Mouse (Mus musculus): ENCODE data around the gene Aebp2.

Gene Aebp2

DNA sequence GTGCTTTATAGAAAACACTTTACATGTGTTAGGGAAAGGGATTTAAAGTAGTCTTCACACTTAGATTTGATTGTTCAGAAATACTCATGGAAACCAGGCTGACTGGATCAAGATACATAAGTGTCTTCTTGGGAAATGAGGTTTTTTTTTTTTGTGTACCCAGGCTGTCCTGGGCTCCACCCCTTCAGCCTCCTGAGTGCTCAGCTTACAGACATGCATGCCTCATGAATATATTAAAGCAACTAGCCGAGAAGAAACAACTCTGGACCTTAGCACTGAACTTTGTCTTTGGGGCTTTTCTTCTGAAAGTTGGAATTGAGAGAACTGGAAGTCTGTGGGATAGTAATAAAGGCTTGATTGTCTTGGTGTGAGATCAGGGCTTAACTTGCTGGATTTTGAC, 27.3 kb downstream of the Aebp2 start:
- DNase-seq (ENCODE audit: low read depth, low spot score): no peak

DNA sequence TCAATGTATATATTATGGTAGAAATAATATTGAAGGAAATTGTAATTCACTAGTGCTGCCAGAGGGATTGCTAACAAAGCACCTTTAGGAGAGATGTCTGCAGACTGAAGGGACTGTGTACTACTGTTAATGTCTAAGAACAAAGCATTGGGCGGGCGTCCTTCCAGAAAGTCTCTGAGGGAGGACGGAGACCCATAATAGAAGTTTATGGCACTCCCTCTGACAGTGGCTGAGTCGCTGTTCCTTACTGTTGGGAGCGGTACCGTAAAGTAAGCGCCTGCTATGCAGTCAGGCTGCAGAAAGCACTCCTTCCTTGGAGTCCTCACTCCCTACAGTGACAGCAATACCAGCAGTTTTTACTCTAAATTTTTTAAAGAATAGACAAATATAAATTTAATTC, 29.5 kb downstream of the Aebp2 start:
- no peak for DNase-seq (ENCODE audit: low read depth, low spot score)

DNA sequence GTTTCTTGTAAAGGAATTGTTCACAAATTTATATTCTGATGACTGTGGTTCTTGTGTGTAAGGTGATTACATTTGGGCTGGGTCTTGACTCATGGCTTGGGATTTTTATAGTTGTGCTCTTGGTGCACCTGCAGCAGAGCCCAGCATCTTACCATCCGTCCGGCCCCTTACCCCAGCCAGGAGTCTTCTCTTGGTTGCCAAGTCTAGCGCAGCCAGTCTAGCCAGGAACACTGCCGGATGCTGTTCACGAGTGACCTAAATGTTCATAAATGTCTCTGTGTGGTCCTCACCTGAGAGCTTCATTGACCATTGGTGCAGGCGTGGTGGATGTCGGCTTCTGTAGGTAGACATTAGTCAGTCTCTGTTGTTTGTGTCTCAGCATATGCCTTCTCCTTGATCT, 33.0 kb downstream of the Aebp2 start:
- no peak for DNase-seq (ENCODE audit: low read depth, low spot score)

DNA sequence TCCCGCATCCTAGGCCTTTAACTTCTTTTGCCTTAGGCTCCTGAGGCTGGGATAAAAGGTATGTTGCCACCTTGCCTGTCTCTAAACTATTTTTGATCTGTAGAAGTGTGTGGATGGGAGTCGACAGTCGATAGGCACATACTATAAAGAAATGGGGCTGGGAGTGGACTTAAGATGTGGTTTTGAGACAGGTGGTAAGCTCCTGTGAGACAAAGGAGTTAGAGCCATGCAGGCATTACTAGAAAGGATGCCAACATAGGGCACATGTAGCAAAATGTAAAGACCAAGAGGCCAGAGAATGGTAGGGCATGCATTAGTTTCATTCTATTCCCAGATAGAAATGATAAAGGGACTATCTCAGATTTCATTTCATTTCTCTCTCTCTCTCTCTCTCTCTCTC, 34.5 kb downstream of the Aebp2 start:
- peak; percentile 13 for DNase-seq (ENCODE audit: low read depth, low spot score)

DNA sequence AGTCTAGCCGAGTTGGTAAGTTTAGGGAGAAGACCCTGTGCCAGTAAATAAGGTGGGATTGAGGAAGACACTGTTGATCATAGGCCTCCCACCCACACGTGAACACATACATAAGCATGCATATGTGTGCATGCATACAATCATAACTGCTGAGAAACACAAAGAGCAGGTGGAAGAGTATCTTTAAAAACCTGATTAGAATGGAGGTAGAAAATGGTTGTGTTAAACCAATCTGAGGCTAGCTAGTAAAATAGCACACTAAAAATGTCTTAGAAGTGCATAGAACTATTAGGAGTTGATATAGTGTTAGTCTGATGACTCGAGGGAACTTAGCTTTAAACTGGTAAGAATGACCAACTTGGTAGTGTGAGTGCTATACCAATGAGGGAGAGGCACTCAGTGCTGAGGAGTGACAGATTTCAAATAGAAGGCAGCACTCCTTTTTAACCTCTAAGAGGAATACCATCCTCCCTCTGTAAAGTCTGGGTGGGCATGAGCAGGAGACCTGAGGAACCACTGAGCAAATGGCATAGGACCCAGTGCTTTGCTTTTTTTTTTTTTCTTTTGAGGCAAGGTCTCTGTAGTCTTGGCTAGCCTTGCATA, 35.6 kb downstream of the Aebp2 start:
- DNase-seq (ENCODE audit: low read depth, low spot score): no peak

DNA sequence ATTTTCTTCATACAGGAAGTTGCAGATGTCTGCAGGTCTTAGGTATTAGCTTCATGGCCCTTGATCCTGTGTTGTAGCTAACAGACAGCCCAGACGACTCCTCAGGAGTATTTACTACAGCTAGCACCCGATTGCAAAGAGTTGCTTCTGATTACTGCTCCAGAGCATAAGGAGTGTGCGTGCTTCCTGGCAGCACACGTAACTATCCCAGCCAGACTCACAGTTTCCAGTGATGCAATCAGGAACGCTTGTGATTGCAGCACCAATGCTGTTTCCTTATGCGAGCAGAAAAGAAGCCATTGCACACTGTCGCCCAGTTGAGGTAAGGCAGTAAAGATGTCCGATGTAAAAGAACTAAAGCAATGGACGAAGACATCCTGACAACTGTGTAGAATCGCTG, 38.6 kb downstream of the Aebp2 start:
- DNase-seq (ENCODE audit: low read depth, low spot score): no peak

DNA sequence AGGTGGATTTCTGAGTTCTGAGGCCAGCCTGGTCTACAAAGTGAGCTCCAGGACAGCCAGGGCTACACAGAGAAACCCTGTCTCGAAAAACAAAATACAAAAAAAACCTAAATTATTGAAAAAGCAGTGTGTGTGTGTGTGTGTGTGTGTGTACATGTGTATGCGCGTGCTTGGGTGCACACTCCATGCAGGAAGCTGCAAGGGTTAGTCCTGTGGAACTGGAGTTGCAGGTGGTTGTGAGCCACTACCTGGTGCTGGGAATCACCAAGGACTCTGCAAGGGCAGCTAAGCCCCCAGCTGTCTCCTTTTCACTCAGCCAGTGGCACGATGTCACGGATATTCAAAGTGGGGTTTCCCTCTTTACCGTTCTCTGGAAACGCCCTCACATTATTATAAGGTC, 39.3 kb downstream of the Aebp2 start:
- DNase-seq (ENCODE audit: low read depth, low spot score): no peak

DNA sequence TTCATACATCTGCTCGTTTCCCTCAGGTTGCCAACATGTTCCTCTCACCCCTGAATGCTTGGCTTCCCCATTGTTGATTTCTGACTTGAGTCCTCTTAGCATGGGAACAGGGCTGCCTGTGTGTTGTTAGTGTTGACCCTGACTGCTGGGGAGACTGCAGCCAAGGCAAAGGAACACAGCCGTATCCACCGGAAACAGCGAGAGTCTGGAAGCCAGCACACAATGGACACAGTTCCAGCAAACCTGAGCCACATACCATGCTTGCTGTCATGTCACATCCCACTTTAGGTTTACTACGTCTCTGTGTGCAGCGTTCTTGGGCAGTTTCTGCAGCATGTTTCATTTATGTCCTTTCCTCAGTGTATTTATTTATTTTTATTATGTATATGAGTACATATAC, 39.8 kb downstream of the Aebp2 start:
- DNase-seq (ENCODE audit: low read depth, low spot score): no peak

DNA sequence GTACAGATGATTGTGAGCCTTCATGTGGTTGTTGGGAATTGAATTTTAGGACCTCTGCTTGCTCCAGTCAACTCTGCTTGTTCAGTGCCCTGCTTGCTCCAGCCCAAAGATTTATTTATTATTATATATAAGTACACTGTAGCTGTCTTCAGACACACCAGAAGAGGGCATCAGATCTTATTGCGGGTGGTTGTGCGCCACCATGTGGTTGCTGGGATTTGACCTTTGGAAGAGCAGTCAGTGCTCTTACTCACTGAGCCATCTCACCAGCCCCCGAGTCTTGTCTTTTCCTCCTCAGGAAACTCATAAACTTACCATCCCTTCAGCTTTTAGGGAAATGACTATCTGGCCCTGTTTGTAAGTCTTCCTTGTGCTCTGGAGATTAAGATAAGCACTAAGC, 40.2 kb downstream of the Aebp2 start:
- DNase-seq (ENCODE audit: low read depth, low spot score): peak; percentile 23

DNA sequence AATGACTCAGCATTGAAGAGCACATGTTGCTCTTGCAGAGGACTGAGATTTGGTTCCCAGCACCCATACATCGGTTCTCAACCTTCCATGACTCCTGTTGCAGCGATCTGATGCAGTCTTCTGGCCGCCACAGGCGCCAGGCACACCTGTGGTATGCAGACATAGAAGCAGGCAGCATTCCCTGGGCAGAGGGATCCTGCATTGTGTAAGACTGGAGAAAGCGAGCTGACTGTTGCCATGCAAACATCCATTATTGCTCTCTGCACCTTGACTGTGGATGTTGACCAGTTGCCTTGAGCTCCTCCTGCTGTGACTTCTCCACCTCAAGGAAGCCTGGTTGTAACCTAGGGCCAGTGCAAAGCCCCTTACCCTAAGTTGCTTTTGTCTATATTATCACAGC, 42.1 kb downstream of the Aebp2 start:
- no peak for DNase-seq (ENCODE audit: low read depth, low spot score)

DNA sequence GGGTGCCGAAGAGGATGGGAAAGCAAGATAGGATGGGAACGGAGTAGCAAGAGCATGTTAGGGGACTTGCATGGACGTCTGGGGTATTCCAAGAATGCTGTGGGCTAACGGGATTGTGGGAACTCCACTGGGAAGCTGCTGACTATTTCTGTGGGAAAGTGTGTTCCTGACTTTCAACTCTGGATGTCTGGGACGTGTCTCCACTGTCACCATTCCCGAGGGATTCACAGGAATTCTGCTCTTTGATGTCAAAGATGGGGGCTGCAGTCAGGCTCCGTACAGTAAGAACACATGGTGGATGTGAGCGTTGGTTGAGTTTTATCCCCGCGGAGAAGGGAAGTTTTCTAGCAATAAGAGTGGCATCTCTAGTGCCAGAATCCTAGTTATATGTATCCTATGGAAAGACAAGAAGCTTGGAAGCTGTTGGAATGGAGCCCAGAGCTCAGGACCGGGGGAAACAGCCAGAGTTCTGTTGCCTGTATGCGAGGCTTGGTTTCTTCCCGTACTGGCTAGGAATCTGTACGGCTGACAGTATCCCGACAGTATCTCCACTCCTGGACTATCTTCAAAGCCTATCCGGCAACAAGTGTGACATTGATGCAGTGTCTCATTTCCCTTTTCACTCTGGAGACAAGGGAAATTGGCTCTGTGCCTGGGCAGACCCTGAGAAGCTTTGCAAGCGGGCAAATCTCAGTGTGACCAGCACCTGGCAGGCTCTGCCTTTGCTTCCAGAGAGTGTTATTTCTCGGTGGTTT, 44.2 kb downstream of the Aebp2 start:
- DNase-seq (ENCODE audit: low read depth, low spot score): no peak

DNA sequence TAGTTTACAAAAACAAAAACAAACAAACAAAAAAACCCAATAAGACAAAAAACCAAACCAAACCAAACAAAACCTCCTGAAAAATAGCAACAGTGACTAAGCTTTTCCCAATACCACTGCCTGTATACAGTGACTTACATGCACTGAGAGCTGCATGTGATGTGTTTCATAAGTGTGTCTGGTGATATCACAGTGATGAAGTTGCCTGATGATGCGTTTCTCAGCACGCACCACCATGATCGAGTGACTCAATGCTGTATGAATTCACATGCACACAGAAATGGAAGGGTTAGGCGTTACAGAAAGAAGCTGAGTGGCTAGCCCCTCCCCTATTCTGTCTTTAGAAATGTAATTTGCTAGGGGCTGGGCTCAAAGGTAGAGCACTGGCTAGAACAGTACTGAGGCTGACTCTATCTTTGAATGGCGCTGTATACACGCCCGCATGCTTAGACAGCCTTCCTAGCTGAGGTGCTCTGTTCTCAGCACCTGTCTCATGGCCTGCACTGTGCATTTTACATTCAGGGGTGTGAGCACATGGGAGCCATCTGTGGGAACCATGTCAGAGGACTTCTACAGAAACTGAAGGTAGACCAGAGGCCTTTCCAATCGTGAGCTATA, 44.9 kb downstream of the Aebp2 start:
- DNase-seq (ENCODE audit: low read depth, low spot score): no peak

DNA sequence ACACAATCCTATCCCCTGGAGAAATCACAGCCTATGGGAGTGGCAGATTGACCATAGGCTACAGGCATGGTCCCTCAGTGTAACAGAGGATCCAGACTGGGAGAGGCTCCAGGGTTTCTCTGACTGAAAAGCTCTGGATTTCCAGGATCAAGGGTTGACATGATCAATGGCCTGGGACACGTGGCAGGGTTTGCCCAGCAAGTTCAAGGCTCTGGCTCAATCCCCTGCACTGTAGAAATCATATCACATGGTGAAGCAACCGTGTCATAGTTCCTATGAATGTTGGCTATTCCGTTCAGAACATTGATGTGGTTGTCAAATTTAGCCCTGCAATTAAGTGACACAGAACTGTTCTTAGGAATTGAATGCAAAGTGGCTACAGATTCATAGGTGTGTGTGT, 52.0 kb downstream of the Aebp2 start:
- DNase-seq (ENCODE audit: low read depth, low spot score): no peak

DNA sequence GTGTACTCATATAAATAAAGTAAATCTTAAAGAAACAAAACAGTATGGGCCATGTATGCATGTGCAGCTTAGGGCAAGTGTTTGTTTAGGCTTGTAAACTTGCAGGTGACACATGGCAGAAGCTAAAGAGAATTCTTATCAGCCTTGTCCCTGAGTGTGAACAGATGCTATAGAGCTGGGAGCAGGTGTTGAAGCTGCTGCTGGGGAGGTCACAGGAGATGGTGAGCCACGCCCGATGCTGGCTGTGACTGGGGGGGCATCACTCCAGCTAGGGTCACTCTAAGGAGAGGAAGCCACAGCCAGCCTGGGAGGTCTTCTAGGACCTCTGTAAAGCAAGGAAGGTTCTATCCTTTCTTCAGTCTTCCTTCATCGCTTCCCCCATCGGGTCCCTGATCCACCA, 53.6 kb downstream of the Aebp2 start:
- no peak for DNase-seq (ENCODE audit: low read depth, low spot score)

DNA sequence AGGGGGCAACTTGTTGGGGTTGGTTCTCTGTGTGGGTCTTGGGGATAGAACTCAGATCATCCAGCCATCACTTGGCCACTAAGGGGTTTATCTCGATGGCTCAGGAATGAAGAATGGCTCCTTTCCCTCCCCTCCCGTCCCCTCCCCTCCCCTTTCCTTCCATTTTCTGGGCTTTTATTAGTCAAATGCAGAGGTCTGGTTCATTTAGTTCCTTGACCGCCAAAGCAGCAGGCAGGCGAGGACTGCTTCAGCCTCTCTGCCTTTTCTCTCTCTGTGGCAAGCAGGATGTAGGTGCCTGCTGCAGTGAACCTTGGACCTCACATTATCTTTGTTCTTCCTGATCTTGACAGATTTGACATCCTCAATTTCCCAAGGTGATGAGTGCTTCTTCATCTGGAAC, 54.6 kb downstream of the Aebp2 start:
- no peak for DNase-seq (ENCODE audit: low read depth, low spot score)

DNA sequence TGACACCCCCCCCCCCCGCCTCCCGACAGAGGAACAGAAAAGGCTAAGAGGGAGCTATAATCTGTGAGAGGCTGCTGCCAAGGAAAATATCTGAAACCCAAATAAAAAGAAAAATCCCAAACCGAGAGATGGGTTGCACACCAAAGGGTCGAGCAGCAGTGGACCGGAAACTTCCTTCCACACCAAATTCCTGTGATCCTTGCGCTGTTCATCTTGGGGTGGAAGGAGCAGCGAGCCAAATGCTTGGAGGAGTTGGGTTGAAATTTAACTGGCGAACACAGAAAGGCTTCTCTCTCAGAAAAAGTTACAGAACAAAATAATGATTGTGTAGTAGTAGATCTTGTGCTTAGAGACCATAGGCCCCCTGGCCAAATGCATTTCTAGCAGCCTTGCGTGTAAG, 55.5 kb downstream of the Aebp2 start:
- DNase-seq (ENCODE audit: low read depth, low spot score): no peak

DNA sequence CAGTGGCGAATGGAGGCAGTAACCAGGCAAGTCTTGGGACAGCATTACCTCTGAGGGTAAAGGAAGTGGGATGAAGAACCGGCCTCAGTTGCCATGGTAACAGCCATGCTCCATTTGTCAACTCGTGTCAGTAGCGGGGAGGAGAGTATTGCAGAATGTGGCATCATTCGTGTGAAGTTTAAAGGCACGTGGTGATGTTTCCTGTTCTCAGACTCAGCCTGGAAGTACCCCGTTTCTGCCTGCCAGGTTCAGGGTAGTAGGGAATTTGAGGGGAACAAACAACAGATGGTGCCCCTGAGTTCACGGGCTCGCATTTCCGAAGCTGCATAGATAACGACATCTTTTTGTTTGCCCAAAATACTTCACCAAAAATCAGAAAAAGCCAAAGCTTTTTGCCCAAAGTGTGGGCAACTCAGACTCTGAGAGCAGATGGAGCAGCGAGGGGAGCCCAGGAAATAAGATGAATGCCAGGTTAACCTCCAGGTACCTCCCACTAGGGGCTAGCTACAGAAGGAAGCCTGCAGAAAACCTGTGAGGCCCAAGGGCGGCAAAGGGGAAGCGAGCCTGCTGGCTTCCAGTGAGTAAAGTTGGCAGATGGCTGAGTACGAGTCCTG, 56.3 kb downstream of the Aebp2 start:
- DNase-seq (ENCODE audit: low read depth, low spot score): peak; percentile 79

DNA sequence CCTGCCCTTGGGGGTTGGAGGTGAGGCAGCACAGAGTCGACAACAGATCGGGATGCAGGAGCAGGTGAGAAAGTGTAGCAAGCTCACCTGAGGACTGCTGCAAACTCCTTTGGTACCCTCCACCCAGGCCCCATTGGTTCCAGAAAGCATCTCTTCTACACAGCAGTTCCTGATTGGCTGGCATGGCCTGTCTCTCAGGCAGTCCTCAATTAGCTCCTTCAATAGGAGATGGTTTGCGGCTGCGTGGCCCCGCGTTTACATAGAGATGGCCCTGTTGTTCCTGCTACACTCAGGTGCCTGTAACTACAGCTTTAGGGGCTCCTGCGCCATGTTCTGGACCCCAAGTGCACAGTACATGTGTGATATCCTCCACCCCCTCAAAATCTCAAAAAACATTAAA, 58.2 kb downstream of the Aebp2 start:
- no peak for DNase-seq (ENCODE audit: low read depth, low spot score)

DNA sequence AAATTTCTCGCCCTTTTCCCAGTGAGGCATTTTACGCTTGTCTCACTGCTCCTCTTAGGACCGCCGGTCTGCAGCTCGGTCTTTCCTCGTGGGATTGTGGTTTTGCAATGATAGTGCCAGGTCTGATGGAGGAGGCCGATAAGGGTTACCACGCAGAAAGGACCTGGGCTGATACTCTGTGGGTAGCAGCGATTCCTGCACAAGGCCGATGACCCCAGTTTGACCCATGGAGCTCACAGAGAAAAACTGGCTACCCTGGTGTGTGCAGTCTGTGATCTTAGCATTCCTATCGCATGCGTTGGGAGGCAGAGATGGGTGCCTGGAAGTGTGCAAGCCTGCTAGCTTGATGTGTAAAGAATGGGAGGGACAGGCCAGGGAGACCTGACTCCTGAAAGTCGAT, 60.4 kb downstream of the Aebp2 start:
- no peak for DNase-seq (ENCODE audit: low read depth, low spot score)

DNA sequence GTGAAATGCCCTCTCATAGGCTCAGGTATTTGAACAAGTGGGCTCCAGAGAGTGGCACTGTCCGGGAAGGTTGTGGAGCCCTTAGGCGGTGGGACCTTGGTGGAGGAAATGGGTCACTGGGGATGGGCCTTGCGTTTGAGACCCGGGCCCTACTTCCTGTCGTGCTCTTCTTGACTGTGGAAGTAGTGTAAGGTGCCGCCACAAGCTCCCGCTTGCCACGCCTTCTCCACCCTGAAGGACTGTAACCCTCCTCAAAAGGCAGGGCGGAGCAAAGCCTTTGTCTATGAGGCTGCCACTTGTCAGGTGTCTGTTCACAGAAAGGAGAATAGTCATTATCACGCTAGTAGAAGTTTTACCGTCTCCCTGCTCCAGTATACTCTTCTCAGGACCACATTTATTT, 61.9 kb downstream of the Aebp2 start:
- DNase-seq (ENCODE audit: low read depth, low spot score): peak; percentile 41

DNA sequence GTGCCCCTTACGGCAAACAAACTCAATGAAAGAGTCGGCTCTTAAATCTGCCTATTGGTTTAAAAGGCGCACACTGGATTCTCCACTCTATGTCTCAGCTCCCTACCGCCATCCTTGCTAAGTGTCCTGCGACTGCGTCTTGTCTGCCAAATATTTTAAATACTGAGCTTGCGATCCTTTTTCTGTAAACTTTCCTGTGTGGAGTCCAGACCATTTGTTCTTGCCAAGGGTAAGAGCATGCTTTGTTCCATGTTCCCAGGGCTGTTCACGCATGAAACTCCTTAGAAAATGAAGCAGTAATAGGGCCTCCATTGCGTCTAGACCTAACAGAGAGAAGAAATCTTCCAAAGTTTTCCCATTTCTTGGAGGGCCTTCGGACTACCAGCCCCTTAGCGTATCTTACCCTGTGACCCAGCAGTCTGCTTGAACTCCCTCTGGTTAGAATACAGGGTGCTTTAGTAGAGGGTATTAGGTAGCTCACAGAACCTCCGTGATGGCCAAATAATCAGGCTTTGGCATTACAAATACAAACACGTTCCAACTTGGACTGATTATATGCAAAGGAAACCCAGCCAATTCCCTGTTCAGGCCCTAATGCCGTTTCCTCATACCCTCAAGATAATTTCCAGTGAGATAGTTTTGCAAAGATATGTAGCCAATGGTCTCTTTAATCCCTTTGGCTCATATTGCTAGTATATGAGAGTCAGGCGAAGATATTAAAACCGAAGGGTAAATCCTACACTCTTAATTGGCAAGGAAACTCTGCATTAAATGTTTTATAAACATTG, 67.3 kb downstream of the Aebp2 start:
- no peak for DNase-seq (ENCODE audit: low read depth, low spot score)

DNA sequence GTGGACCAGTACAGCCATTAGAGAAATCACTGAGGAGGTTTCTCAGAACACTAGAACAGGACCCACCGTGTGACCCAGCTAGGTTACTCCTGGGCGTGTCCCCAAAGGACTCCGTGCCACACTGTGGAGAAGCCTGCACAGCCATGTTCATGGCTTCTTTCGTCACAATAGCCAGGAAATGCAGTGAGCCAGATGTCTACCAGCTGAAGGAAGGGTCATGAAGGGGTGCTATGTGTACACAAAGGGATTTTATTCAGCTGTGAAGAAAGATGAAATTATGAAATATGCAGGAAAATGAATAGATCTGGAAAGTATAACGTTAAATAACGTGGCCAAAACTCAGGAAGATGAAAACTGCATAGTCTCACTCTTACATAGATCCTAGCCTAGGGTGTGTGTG, 69.7 kb downstream of the Aebp2 start:
- no peak for DNase-seq (ENCODE audit: low read depth, low spot score)
